Mouse (Mus musculus): ENCODE measurements at regions not wholly inside any gene's neighbourhood (a gene's known extent, or its start where the extent isn't known, plus 50 kb on each side); places are given as distances from the start of the nearest gene placed in this dataset.

GRCm38 (mm10) chr15:62214300-62214699, 1291.5 kb upstream of the A1bg start:
- no peak for TF ChIP-seq CTCF (IDR thresholded peaks at IDR 0.05 in 2 of 3, conservative IDR thresholded peaks at IDR 0.05 in 1 of 3; ENCODE audit: control insufficient read depth in 1 of 3, insufficient read depth in 1 of 3, low read depth in 2 of 3, low read length in 3 of 3, poor library complexity in 1 of 3, severe bottlenecking in 1 of 3)
- TF ChIP-seq POLR2AphosphoS5 (IDR thresholded peaks at IDR 0.05; ENCODE audit: borderline replicate concordance, low read depth, low read length) = no peak; the same call in 1 of the 2 replicates
- TF ChIP-seq USF2 (IDR thresholded peaks at IDR 0.05; ENCODE audit: borderline replicate concordance in 1 of 2, insufficient read depth in 1 of 2, low read depth in 1 of 2, low read length in 2 of 2) = no peak
- TF ChIP-seq MXI1 (IDR thresholded peaks at IDR 0.05; ENCODE audit: low read depth, low read length) = no peak
- TF ChIP-seq GATA1 (IDR thresholded peaks at IDR 0.05; ENCODE audit: low read depth, low read length) = peak; percentile 98
- TF ChIP-seq KAT2A (conservative IDR thresholded peaks at IDR 0.05; ENCODE audit: low read depth, low read length) = no peak
- no peak for TF ChIP-seq SIN3A (IDR thresholded peaks at IDR 0.05; ENCODE audit: low read length)
- no peak for TF ChIP-seq ZC3H11A (IDR thresholded peaks at IDR 0.05; ENCODE audit: low read depth, low read length)
- no peak for TF ChIP-seq RCOR1 (IDR thresholded peaks at IDR 0.05; ENCODE audit: low read depth, low read length)
- no peak for TF ChIP-seq E2F4 (IDR thresholded peaks at IDR 0.05; ENCODE audit: borderline replicate concordance, low read depth, low read length)
- no peak for TF ChIP-seq ZMIZ1 (IDR thresholded peaks at IDR 0.05; ENCODE audit: low read depth, low read length)
- TF ChIP-seq USF1 (IDR thresholded peaks at IDR 0.05; ENCODE audit: low read depth, low read length) = no peak
- no peak for TF ChIP-seq MYB (IDR thresholded peaks at IDR 0.05; ENCODE audit: low read depth, low read length)
- no peak for TF ChIP-seq UBTF (IDR thresholded peaks at IDR 0.05; ENCODE audit: borderline replicate concordance, insufficient read depth, low read depth, low read length)
- no peak for TF ChIP-seq JUND (IDR thresholded peaks at IDR 0.05; ENCODE audit: low read depth, low read length)
- no peak for TF ChIP-seq ETS1 (IDR thresholded peaks at IDR 0.05; ENCODE audit: low read depth, low read length)
- no peak for TF ChIP-seq EP300 (IDR thresholded peaks at IDR 0.05; ENCODE audit: low read depth in 1 of 2, low read length in 2 of 2)
- TF ChIP-seq POLR2AphosphoS2 (IDR thresholded peaks at IDR 0.05; ENCODE audit: low read length) = no peak
- no peak for TF ChIP-seq MEF2A (IDR thresholded peaks at IDR 0.05; ENCODE audit: extremely low read depth, insufficient replicate concordance, low read depth, low read length, poor library complexity, severe bottlenecking)
- no peak for TF ChIP-seq RAD21 (IDR thresholded peaks at IDR 0.05; ENCODE audit: low read depth, low read length)
- no peak for TF ChIP-seq ZNF384 (IDR thresholded peaks at IDR 0.05; ENCODE audit: low read depth, low read length)
- TF ChIP-seq NRF1 (IDR thresholded peaks at IDR 0.05; ENCODE audit: insufficient read depth, low read depth, low read length, poor library complexity, severe bottlenecking) = no peak
- no peak for TF ChIP-seq MYC (IDR thresholded peaks at IDR 0.05; ENCODE audit: low read depth, low read length)
- TF ChIP-seq TBP (IDR thresholded peaks at IDR 0.05; ENCODE audit: low read depth, low read length) = peak; percentile 96
- TF ChIP-seq GABPA (IDR thresholded peaks at IDR 0.05; ENCODE audit: low read depth, low read length) = no peak
- no peak for TF ChIP-seq CHD1 (IDR thresholded peaks at IDR 0.05; ENCODE audit: low read depth, low read length)
- no peak for TF ChIP-seq MAX (IDR thresholded peaks at IDR 0.05; ENCODE audit: low read length)
- TF ChIP-seq MAZ (IDR thresholded peaks at IDR 0.05; ENCODE audit: low read depth, low read length) = no peak
- TF ChIP-seq CHD2 (IDR thresholded peaks at IDR 0.05; ENCODE audit: low read length) = no peak
- no peak for TF ChIP-seq BHLHE40 (IDR thresholded peaks at IDR 0.05; ENCODE audit: borderline replicate concordance, low read depth, low read length)
- TF ChIP-seq TAL1 (IDR thresholded peaks at IDR 0.05; ENCODE audit: low read length) = peak; percentile 79
- TF ChIP-seq POLR2A (IDR thresholded peaks at IDR 0.05; ENCODE audit: control insufficient read depth in 1 of 2, insufficient read depth in 1 of 2, low read depth in 1 of 2, low read length in 2 of 2, poor library complexity in 1 of 2) = peak; percentile 63 to 84; a peak in 3 of 4 replicates
- H3K9ac ChIP-seq (ENCODE audit: control insufficient read depth, low read depth, low read length, poor library complexity, severe bottlenecking) = peak overlapping the region; percentile 78
- peaks cover 61% of the 10 kb centered on the region for H3K79me2 ChIP-seq (ENCODE audit: control insufficient read depth, insufficient read depth, low read length, poor library complexity)
- H3K4me3 ChIP-seq (ENCODE audit: control insufficient read depth in 1 of 2, insufficient read depth in 1 of 2, low read depth in 2 of 2, low read length in 2 of 2) = peak overlapping the region; percentile 61 to 72
- no peaks in the 10 kb centered on the region for H3K27me3 ChIP-seq (ENCODE audit: control insufficient read depth in 1 of 2, insufficient read depth in 2 of 2, low read length in 2 of 2)
- H3K36me3 ChIP-seq (ENCODE audit: control insufficient read depth in 1 of 2, insufficient read depth in 2 of 2, low read length in 2 of 2) = peaks cover 20 to 80% of the 10 kb centered on the region in 2 experiments
- H3K27ac ChIP-seq (ENCODE audit: control insufficient read depth, low read depth, low read length) = peak overlapping the region; percentile 95
- DNase-seq (ENCODE audit: low read depth, low spot score) = peak; percentile 89
- H3K9me3 ChIP-seq (replicated peaks; ENCODE audit: insufficient read depth, low read length) = no peaks in the 10 kb centered on the region
- H3K4me1 ChIP-seq (ENCODE audit: control insufficient read depth in 1 of 2, insufficient read depth in 2 of 2, low read length in 2 of 2) = peaks cover 19 to 71% of the 10 kb centered on the region in 2 experiments
